Mouse (Mus musculus) brain, embryonic 14.5 days (tissue): ENCODE data around the gene Ltbp2.

Experiments used
- CTCF ChIP-seq: fragments of 200-500 bp; IDR thresholded peaks from 2 replicates; pipeline ENCODE4 v1.5.1; 2012; ENCODE audit warnings: inconsistent platforms, mild to moderate bottlenecking, moderate library complexity, borderline replicate concordance; ENCODE audit not compliant: insufficient read depth, insufficient read length; ENCODE audit errors: extremely low read depth
- POLR2A ChIP-seq: fragments of 200-500 bp; IDR thresholded peaks from 2 replicates; pipeline ENCODE4 v1.6.1; 2012; ENCODE audit warnings: mild to moderate bottlenecking, inconsistent platforms, borderline replicate concordance; ENCODE audit not compliant: poor library complexity, insufficient read depth, insufficient read length, severe bottlenecking; ENCODE audit errors: extremely low read depth

DNA sequence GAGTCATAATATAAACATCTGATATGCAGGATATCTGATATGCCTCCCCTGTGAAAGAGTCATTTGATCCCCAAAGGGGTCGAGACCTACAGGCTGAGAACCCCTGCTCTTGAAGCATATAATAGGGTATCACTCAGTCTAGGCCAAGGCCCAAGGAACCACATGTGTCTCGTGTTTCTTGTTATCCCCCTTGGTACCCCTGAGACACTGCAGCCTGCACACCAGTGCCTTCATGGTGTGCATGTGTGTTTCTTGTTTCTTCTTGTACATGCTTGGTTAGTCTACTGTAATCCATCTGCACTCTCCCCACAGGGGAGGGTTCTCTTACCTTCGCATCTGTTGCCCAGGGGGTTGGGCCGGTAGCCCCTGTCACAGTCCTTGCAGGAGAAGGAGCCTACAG lies 83.7 kb downstream of the Ltbp2 start:
- no peak for TF ChIP-seq CTCF
- TF ChIP-seq POLR2A, result no peak
